Mouse (Mus musculus): ENCODE results near the gene Auts2. TPM values are rescaled to one million over a fixed set of nuclear protein-coding genes. Genes with fewer than 3 reads are reported as not detected.

Auts2 gene
- total and polyA plus RNA-seq, 2 experiments from 2014 or later, result 6.8 to 12.1 TPM

GRCm38 (mm10) chr5:132130577-132130976 is 412.6 kb downstream of the Auts2 start:
- H3K9ac ChIP-seq (replicated peaks; ENCODE audit: low read depth, low read length), result no peak overlapping the region
- no peak overlapping the region for H3K4me2 ChIP-seq (ENCODE audit: low read depth, low read length)
- H3K9me3 ChIP-seq (replicated peaks; ENCODE audit: control insufficient read depth, low read length), result no peaks in the 10 kb centered on the region
- TF ChIP-seq EP300 (IDR thresholded peaks at IDR 0.05; ENCODE audit: low read depth), result no peak
- no peak for TF ChIP-seq CTCF (IDR thresholded peaks at IDR 0.05; ENCODE audit: low read depth)
- no peak overlapping the region for H3K4me3 ChIP-seq (ENCODE audit: low read depth, low read length)
- H3K27me3 ChIP-seq (ENCODE audit: control insufficient read depth, insufficient read depth, low read length), result no peaks in the 10 kb centered on the region
- H3K36me3 ChIP-seq (replicated peaks; ENCODE audit: control insufficient read depth, insufficient read depth, low read length), result no peaks in the 10 kb centered on the region
- no peak for ATAC-seq (ENCODE audit: insufficient read depth, low read depth)
- H3K4me1 ChIP-seq (ENCODE audit: control insufficient read depth, insufficient read depth), result peaks cover 11% of the 10 kb centered on the region
- no peak for DNase-seq (ENCODE audit: low spot score)
- no peak overlapping the region for H3K27ac ChIP-seq (ENCODE audit: low read depth)
- WGBS, result 60% methylated on average over 4 of the region's 4 CpGs

- ATAC-seq (ENCODE audit: insufficient read depth, low read depth) (no peak), DNase-seq (ENCODE audit: low spot score) (no peak)
- TF ChIP-seq EP300 (IDR thresholded peaks at IDR 0.05; ENCODE audit: low read depth) (no peak), CTCF (IDR thresholded peaks at IDR 0.05; ENCODE audit: low read depth) (no peak)
- H3K9me3 ChIP-seq (replicated peaks; ENCODE audit: control insufficient read depth, low read length), result no peaks in the 10 kb centered on the region
- H3K4me1 ChIP-seq (ENCODE audit: control insufficient read depth, insufficient read depth), result peaks cover 5% of the 10 kb centered on the region; the same call in 1 of the 2 replicates
- no peaks in the 10 kb centered on the region for H3K36me3 ChIP-seq (replicated peaks; ENCODE audit: control insufficient read depth, insufficient read depth, low read length)
- WGBS, result 86% methylated on average over 12 of the region's 12 CpGs
- H3K4me3 ChIP-seq (ENCODE audit: low read depth, low read length), result no peak overlapping the region
- no peak overlapping the region for H3K9ac ChIP-seq (replicated peaks; ENCODE audit: low read depth, low read length)
- no peak overlapping the region for H3K4me2 ChIP-seq (ENCODE audit: low read depth, low read length)
- H3K27ac ChIP-seq (ENCODE audit: low read depth), result no peak overlapping the region
- no peaks in the 10 kb centered on the region for H3K27me3 ChIP-seq (ENCODE audit: control insufficient read depth, insufficient read depth, low read length)
These were observed 416.5 kb downstream of the Auts2 start for GRCm38 (mm10) chr5:132126626-132127025.

- no peak overlapping the region for H3K4me3 ChIP-seq (ENCODE audit: low read depth, low read length)
- no peaks in the 10 kb centered on the region for H3K4me1 ChIP-seq (ENCODE audit: control insufficient read depth, insufficient read depth)
- TF ChIP-seq CTCF (IDR thresholded peaks at IDR 0.05; ENCODE audit: low read depth) (peak; percentile 64), EP300 (IDR thresholded peaks at IDR 0.05; ENCODE audit: low read depth) (no peak)
- H3K9ac ChIP-seq (replicated peaks; ENCODE audit: low read depth, low read length), result no peak overlapping the region
- no peak overlapping the region for H3K27ac ChIP-seq (ENCODE audit: low read depth)
- no peak overlapping the region for H3K4me2 ChIP-seq (ENCODE audit: low read depth, low read length)
- no peaks in the 10 kb centered on the region for H3K27me3 ChIP-seq (ENCODE audit: control insufficient read depth, insufficient read depth, low read length)
- WGBS, result 64% methylated on average over 3 of the region's 3 CpGs
- no peaks in the 10 kb centered on the region for H3K36me3 ChIP-seq (replicated peaks; ENCODE audit: control insufficient read depth, insufficient read depth, low read length)
- ATAC-seq (ENCODE audit: insufficient read depth, low read depth) (no peak), DNase-seq (ENCODE audit: low spot score) (peak; percentile 39)
- H3K9me3 ChIP-seq (replicated peaks; ENCODE audit: control insufficient read depth, low read length), result no peaks in the 10 kb centered on the region
These were observed 427.5 kb downstream of the Auts2 start for GRCm38 (mm10) chr5:132115631-132116030.

- TF ChIP-seq CTCF (IDR thresholded peaks at IDR 0.05; ENCODE audit: low read depth) (peak; percentile 32; the same call in 1 of the 2 replicates), EP300 (IDR thresholded peaks at IDR 0.05; ENCODE audit: low read depth) (no peak)
- DNase-seq (ENCODE audit: low spot score), result no peak
- Histone ChIP-seq H3K36me3 (replicated peaks; ENCODE audit: control insufficient read depth, insufficient read depth, low read length) (no peaks in the 10 kb centered on the region), H3K9me3 (replicated peaks; ENCODE audit: control insufficient read depth, low read length) (no peaks in the 10 kb centered on the region), H3K9ac (replicated peaks; ENCODE audit: low read depth, low read length) (no peak overlapping the region), H3K4me1 (ENCODE audit: control insufficient read depth, insufficient read depth) (no peaks in the 10 kb centered on the region), H3K27ac (ENCODE audit: low read depth) (no peak overlapping the region), H3K4me2 (ENCODE audit: low read depth, low read length) (no peak overlapping the region), H3K27me3 (ENCODE audit: control insufficient read depth, insufficient read depth, low read length) (no peaks in the 10 kb centered on the region), H3K4me3 (ENCODE audit: low read depth, low read length) (no peak overlapping the region)
- no peak for ATAC-seq (ENCODE audit: insufficient read depth, low read depth)
- 67% methylated on average over 8 of the region's 8 CpGs for WGBS
These were observed 428.4 kb downstream of the Auts2 start for GRCm38 (mm10) chr5:132114561-132115301.

GRCm38 (mm10) chr5:132113480-132113879 is 429.7 kb downstream of the Auts2 start:
- no peaks in the 10 kb centered on the region for H3K36me3 ChIP-seq (replicated peaks; ENCODE audit: control insufficient read depth, insufficient read depth, low read length)
- H3K27ac ChIP-seq (ENCODE audit: low read depth), result no peak overlapping the region
- H3K27me3 ChIP-seq (ENCODE audit: control insufficient read depth, insufficient read depth, low read length), result no peaks in the 10 kb centered on the region
- peak; percentile 51 for DNase-seq (ENCODE audit: low spot score)
- H3K4me3 ChIP-seq (ENCODE audit: low read depth, low read length), result no peak overlapping the region
- 68% methylated on average over 7 of the region's 7 CpGs for WGBS
- no peak for ATAC-seq (ENCODE audit: insufficient read depth, low read depth)
- no peak overlapping the region for H3K4me2 ChIP-seq (ENCODE audit: low read depth, low read length)
- TF ChIP-seq EP300 (IDR thresholded peaks at IDR 0.05; ENCODE audit: low read depth) (no peak), CTCF (IDR thresholded peaks at IDR 0.05; ENCODE audit: low read depth) (peak; percentile 60)
- no peaks in the 10 kb centered on the region for H3K4me1 ChIP-seq (ENCODE audit: control insufficient read depth, insufficient read depth)
- no peak overlapping the region for H3K9ac ChIP-seq (replicated peaks; ENCODE audit: low read depth, low read length)
- H3K9me3 ChIP-seq (replicated peaks; ENCODE audit: control insufficient read depth, low read length), result no peaks in the 10 kb centered on the region

GRCm38 (mm10) chr5:132112666-132113065 is 430.5 kb downstream of the Auts2 start:
- no peaks in the 10 kb centered on the region for H3K27me3 ChIP-seq (ENCODE audit: control insufficient read depth, insufficient read depth, low read length)
- no peak overlapping the region for H3K4me3 ChIP-seq (ENCODE audit: low read depth, low read length)
- H3K9me3 ChIP-seq (replicated peaks; ENCODE audit: control insufficient read depth, low read length), result no peaks in the 10 kb centered on the region
- DNase-seq (ENCODE audit: low spot score), result no peak
- no peaks in the 10 kb centered on the region for H3K4me1 ChIP-seq (ENCODE audit: control insufficient read depth, insufficient read depth)
- H3K36me3 ChIP-seq (replicated peaks; ENCODE audit: control insufficient read depth, insufficient read depth, low read length), result no peaks in the 10 kb centered on the region
- H3K27ac ChIP-seq (ENCODE audit: low read depth), result no peak overlapping the region
- ATAC-seq (ENCODE audit: insufficient read depth, low read depth), result no peak
- TF ChIP-seq EP300 (IDR thresholded peaks at IDR 0.05; ENCODE audit: low read depth), result no peak
- no peak for TF ChIP-seq CTCF (IDR thresholded peaks at IDR 0.05; ENCODE audit: low read depth)
- no peak overlapping the region for H3K4me2 ChIP-seq (ENCODE audit: low read depth, low read length)
- 85% methylated on average over 7 of the region's 7 CpGs for WGBS
- H3K9ac ChIP-seq (replicated peaks; ENCODE audit: low read depth, low read length), result no peak overlapping the region
